Comparison of ENCODE assay signal across 9 mouse cellular contexts in genomic region chr17:33953961-33954565, GRCm38 (mm10). TPM values are rescaled to one million over a fixed set of nuclear protein-coding genes. Genes with fewer than 3 reads are reported as not detected.
DNase-seq lines count a peak whose midpoint lies in the region; ATAC-seq and TF ChIP-seq lines count a peak whose summit lies in the region.
"Had no signal": no experiment of that assay in that cellular context is flagged by ENCODE, and none has a peak within 500 bp of the region (broad histone marks: within the 10 kb centered on the region; RNA-seq: fewer than 3 reads in every experiment).

No protein-coding gene starts in this region.

- WGBS in embryonic facial prominence, embryonic 11.5 days: 38% methylated on average over 5 of the region's 5 CpGs
- 35% methylated on average over 5 of the region's 5 CpGs for WGBS in hindbrain, embryonic 16.5 days
- 42% methylated on average over 5 of the region's 5 CpGs for WGBS in midbrain, postnatal 0 days

- no peaks in the 10 kb centered on the region for H3K27me3 ChIP-seq in embryonic facial prominence, embryonic 11.5 days (ENCODE audit: control insufficient read depth, insufficient read depth, low read length)
- H3K27me3 ChIP-seq in hindbrain, embryonic 16.5 days (replicated peaks; ENCODE audit: control insufficient read depth, insufficient read depth, low read length): no peaks in the 10 kb centered on the region
- no peaks in the 10 kb centered on the region for H3K27me3 ChIP-seq in midbrain, postnatal 0 days (ENCODE audit: insufficient read depth, low read length)

- peak overlapping the region; percentile 99 for H3K9ac ChIP-seq in embryonic facial prominence, embryonic 11.5 days (replicated peaks; ENCODE audit: low read length)
- H3K9ac ChIP-seq in hindbrain, embryonic 16.5 days (ENCODE audit: low read depth, low read length): peak overlapping the region; percentile 86
- peak overlapping the region; percentile 96 for H3K9ac ChIP-seq in midbrain, postnatal 0 days (replicated peaks; ENCODE audit: low read length, poor library complexity, severe bottlenecking)

- peak overlapping the region; percentile 97 for H3K4me2 ChIP-seq in embryonic facial prominence, embryonic 11.5 days (ENCODE audit: low read depth, low read length)
- H3K4me2 ChIP-seq in hindbrain, embryonic 16.5 days (ENCODE audit: low read length): peak overlapping the region; percentile 88
- peak overlapping the region; percentile 74 for H3K4me2 ChIP-seq in midbrain, postnatal 0 days (ENCODE audit: low read depth, low read length, poor library complexity, severe bottlenecking)

- H3K4me1 ChIP-seq in embryonic facial prominence, embryonic 11.5 days (ENCODE audit: control insufficient read depth, insufficient read depth, low read length): peaks cover 16% of the 10 kb centered on the region
- H3K4me1 ChIP-seq in hindbrain, embryonic 16.5 days (ENCODE audit: control insufficient read depth, insufficient read depth, low read depth, low read length): peaks cover 59% of the 10 kb centered on the region
- peaks cover 19% of the 10 kb centered on the region; the same call in 1 of the 2 replicates for H3K4me1 ChIP-seq in midbrain, postnatal 0 days (ENCODE audit: insufficient read depth, low read length)

- H3K36me3 ChIP-seq in embryonic facial prominence, embryonic 11.5 days (replicated peaks; ENCODE audit: control insufficient read depth, insufficient read depth, low read depth, low read length): peaks cover 3% of the 10 kb centered on the region
- H3K36me3 ChIP-seq in hindbrain, embryonic 16.5 days (ENCODE audit: control insufficient read depth, insufficient read depth, low read length): peaks cover 9% of the 10 kb centered on the region
- H3K36me3 ChIP-seq in midbrain, postnatal 0 days (ENCODE audit: insufficient read depth, low read length): peaks cover 24% of the 10 kb centered on the region

- H3K9me3 ChIP-seq in embryonic facial prominence, embryonic 11.5 days (replicated peaks; ENCODE audit: control insufficient read depth, low read length): no peaks in the 10 kb centered on the region
- H3K9me3 ChIP-seq in hindbrain, embryonic 16.5 days (ENCODE audit: control insufficient read depth, low read length): no peaks in the 10 kb centered on the region
- no peaks in the 10 kb centered on the region for H3K9me3 ChIP-seq in midbrain, postnatal 0 days (ENCODE audit: low read length)

- peak overlapping the region; percentile 98; the same call in 1 of the 2 replicates for H3K27ac ChIP-seq in layer of hippocampus, adult 2 months
- H3K27ac ChIP-seq in embryonic facial prominence, embryonic 11.5 days (replicated peaks; ENCODE audit: low read depth, low read length): no peak overlapping the region
- H3K27ac ChIP-seq in hindbrain, embryonic 16.5 days (ENCODE audit: low read depth, low read length): no peak overlapping the region
- H3K27ac ChIP-seq in midbrain, postnatal 0 days (ENCODE audit: low read depth, low read length): 0 out of 2 replicates have a peak overlapping the region, but pooled peaks have one; percentile 26

- peak overlapping the region; percentile 85 for H3K4me3 ChIP-seq in layer of hippocampus, adult 2 months
- peak overlapping the region; percentile 89 for H3K4me3 ChIP-seq in embryonic facial prominence, embryonic 11.5 days (ENCODE audit: low read depth, low read length)
- peak overlapping the region; percentile 79 for H3K4me3 ChIP-seq in hindbrain, embryonic 16.5 days (ENCODE audit: low read length)
- peak overlapping the region; percentile 84 for H3K4me3 ChIP-seq in midbrain, postnatal 0 days (ENCODE audit: low read depth, low read length)

- no peak for DNase-seq in layer of hippocampus, adult 2 months (ENCODE audit: low spot score in 2 of 2)
- DNase-seq in layer of hippocampus, adult 9-11 months: no peak
- DNase-seq in embryonic facial prominence, embryonic 11.5 days (ENCODE audit: low spot score): no peak
- DNase-seq in midbrain, postnatal 0 days (ENCODE audit: low spot score): no peak
- DNase-seq in frontal cortex, postnatal 36 days (ENCODE audit: low spot score in 2 of 2): no peak
- DNase-seq in lung, postnatal 25 days (ENCODE audit: low spot score): no peak
- DNase-seq: adrenal gland, adult 8-10 months had no signal

- TF ChIP-seq CTCF in layer of hippocampus, adult 2 months (conservative IDR thresholded peaks at IDR 0.05): no peak
- no peak for TF ChIP-seq CTCF in midbrain, postnatal 0 days (IDR thresholded peaks at IDR 0.05)

- ATAC-seq in embryonic facial prominence, embryonic 11.5 days (replicated peaks; ENCODE audit: insufficient number of reproducible peaks, low FRiP score, low TSS enrichment, low read depth): no peak
- ATAC-seq in hindbrain, embryonic 16.5 days: no peak
- no peak for ATAC-seq in midbrain, postnatal 0 days (ENCODE audit: low FRiP score)
- ATAC-seq in frontal cortex, adult (ENCODE audit: low TSS enrichment): no peak

RNA-seq across cellular contexts. Expression of gene Vps52, which starts 1.5 kb away (rescaled TPM):
- 10 to 100 TPM; 84.3 to 92.5 TPM for total RNA-seq in layer of hippocampus, adult 2 months (2021)
- 26.9 and 27.7 TPM in 2 replicates for polyA plus RNA-seq in embryonic facial prominence, embryonic 11.5 days (2014; fragmentation: Nextera tagmentation; extraction: Ambion mirVana)
- polyA plus RNA-seq in hindbrain, embryonic 16.5 days (2015; fragmentation: Nextera tagmentation; extraction: Ambion mirVana): 75.4 and 80.7 TPM in 2 replicates
- total RNA-seq in midbrain, postnatal 0 days (2014; rRNA removed): 39.5 and 46.1 TPM in 2 replicates
- polyA plus RNA-seq in midbrain, postnatal 0 days (2015; fragmentation: Nextera tagmentation; extraction: Ambion mirVana): 65.8 and 68.6 TPM in 2 replicates

RNA-seq across cellular contexts. Expression of gene Rps18, which starts 1.7 kb away (rescaled TPM):
- total RNA-seq in layer of hippocampus, adult 2 months (2021): 100 to 1,000 TPM; 310 to 336 TPM
- 1,395 and 1,560 TPM in 2 replicates for polyA plus RNA-seq in embryonic facial prominence, embryonic 11.5 days (2014; fragmentation: Nextera tagmentation; extraction: Ambion mirVana)
- polyA plus RNA-seq in hindbrain, embryonic 16.5 days (2015; fragmentation: Nextera tagmentation; extraction: Ambion mirVana): 695 and 697 TPM in 2 replicates
- 742 and 975 TPM in 2 replicates for total RNA-seq in midbrain, postnatal 0 days (2014; rRNA removed)
- 751 and 769 TPM in 2 replicates for polyA plus RNA-seq in midbrain, postnatal 0 days (2015; fragmentation: Nextera tagmentation; extraction: Ambion mirVana)

RNA-seq across cellular contexts. Expression of gene B3galt4, which starts 2.8 kb away (rescaled TPM):
- 1 to 10 TPM; 6.3 TPM for total RNA-seq in layer of hippocampus, adult 2 months (2021)
- 2.9 and 3.2 TPM in 2 replicates for polyA plus RNA-seq in embryonic facial prominence, embryonic 11.5 days (2014; fragmentation: Nextera tagmentation; extraction: Ambion mirVana)
- 13.3 and 16.1 TPM in 2 replicates for polyA plus RNA-seq in hindbrain, embryonic 16.5 days (2015; fragmentation: Nextera tagmentation; extraction: Ambion mirVana)
- 8.6 and 14.1 TPM in 2 replicates for total RNA-seq in midbrain, postnatal 0 days (2014; rRNA removed)
- 11.1 and 14.0 TPM in 2 replicates for polyA plus RNA-seq in midbrain, postnatal 0 days (2015; fragmentation: Nextera tagmentation; extraction: Ambion mirVana)

RNA-seq across cellular contexts. Expression of gene Wdr46, which starts 13.6 kb away (rescaled TPM):
- total RNA-seq in layer of hippocampus, adult 2 months (2021): 10 to 100 TPM; 14.5 to 18.9 TPM
- polyA plus RNA-seq in embryonic facial prominence, embryonic 11.5 days (2014; fragmentation: Nextera tagmentation; extraction: Ambion mirVana): 25.2 and 28.6 TPM in 2 replicates
- polyA plus RNA-seq in hindbrain, embryonic 16.5 days (2015; fragmentation: Nextera tagmentation; extraction: Ambion mirVana): 20.7 and 23.5 TPM in 2 replicates
- 14.3 and 15.7 TPM in 2 replicates for total RNA-seq in midbrain, postnatal 0 days (2014; rRNA removed)
- 14.6 and 17.3 TPM in 2 replicates for polyA plus RNA-seq in midbrain, postnatal 0 days (2015; fragmentation: Nextera tagmentation; extraction: Ambion mirVana)

RNA-seq across cellular contexts. Expression of gene Pfdn6, which starts 13.9 kb away (rescaled TPM):
- 10 to 100 TPM; 86.5 to 97.4 TPM for total RNA-seq in layer of hippocampus, adult 2 months (2021)
- polyA plus RNA-seq in embryonic facial prominence, embryonic 11.5 days (2014; fragmentation: Nextera tagmentation; extraction: Ambion mirVana): 202 and 211 TPM in 2 replicates
- 183 and 189 TPM in 2 replicates for polyA plus RNA-seq in hindbrain, embryonic 16.5 days (2015; fragmentation: Nextera tagmentation; extraction: Ambion mirVana)
- total RNA-seq in midbrain, postnatal 0 days (2014; rRNA removed): 47.9 and 60.9 TPM in 2 replicates
- 170 and 185 TPM in 2 replicates for polyA plus RNA-seq in midbrain, postnatal 0 days (2015; fragmentation: Nextera tagmentation; extraction: Ambion mirVana)

Comparison
In these comparisons a context has a peak if more than half of its experiments do, and no peak if none do; other contexts are left out.
1. H3K27ac ChIP-seq: peak in layer of hippocampus, adult 2 months (single experiment) and midbrain, postnatal 0 days (single experiment); none in embryonic facial prominence, embryonic 11.5 days (single experiment) and hindbrain, embryonic 16.5 days (single experiment).
2. Peak in every context shown above with its lines, with median percentiles within 50 percentile points of each other: H3K4me3 ChIP-seq, H3K4me2 ChIP-seq and H3K9ac ChIP-seq.